Mouse (Mus musculus) CH12.LX (cell line): Measurements from ENCODE around the gene St7. TPM values are rescaled to one million over a fixed set of nuclear protein-coding genes. Genes with fewer than 3 reads are reported as not detected.

Experiments
- DNase-seq: peaks from one replicate; pipeline ENCODE4 v3.0.0-alpha.2; 2013; ENCODE audit errors: extremely low read depth
- H3K27ac ChIP-seq: 2 replicates; pipeline ENCODE4 v1.5.1; 2012; ENCODE audit warnings: low read depth, mild to moderate bottlenecking, control low read depth, moderate library complexity; ENCODE audit not compliant: insufficient read depth
- H3K27me3 ChIP-seq: replicated peaks from 2 replicates; pipeline ENCODE3; 2012; ENCODE audit warnings: inconsistent platforms
- H3K36me3 ChIP-seq, 2 experiments: replicated peaks in 1 of 2; 2 replicates each; pipeline versions ENCODE3 to v1.6.1; 2012; ENCODE audit warnings: inconsistent platforms in 1 of 2, low read length in 1 of 2, mild to moderate bottlenecking in 1 of 2, mixed read lengths in 1 of 2, moderate library complexity in 1 of 2; ENCODE audit not compliant: control insufficient read depth in 1 of 2, insufficient read depth in 1 of 2
- H3K4me1 ChIP-seq, 2 experiments: 2 replicates each; pipeline ENCODE4 v1.6.1; 2012; ENCODE audit warnings: inconsistent platforms in 1 of 2, moderate library complexity in 1 of 2; ENCODE audit not compliant: insufficient read depth in 2 of 2, control insufficient read depth in 1 of 2
- H3K4me2 ChIP-seq: 2 replicates; pipeline ENCODE4 v1.6.1; 2012; ENCODE audit warnings: low read depth, mild to moderate bottlenecking, control low read depth; ENCODE audit not compliant: poor library complexity, insufficient read depth, severe bottlenecking
- H3K4me3 ChIP-seq, 3 experiments: fragments of 150-350 bp in 1 of 3; sonication (generic) in 1 of 3; replicated peaks in 1 of 3; 2 replicates each; pipeline versions ENCODE3 to v1.5.1; 2011 to 2012; ENCODE audit warnings: low read depth in 2 of 3, low read length in 2 of 3, mild to moderate bottlenecking in 2 of 3, moderate library complexity in 2 of 3, control low read depth in 1 of 3, improper control_type of control experiment in 1 of 3, inconsistent platforms in 1 of 3, mixed read lengths in 1 of 3; ENCODE audit not compliant: poor library complexity in 1 of 3
- H3K79me2 ChIP-seq: replicated peaks from 2 replicates; pipeline ENCODE4 v1.6.1; 2012; ENCODE audit warnings: mild to moderate bottlenecking, moderate library complexity; ENCODE audit not compliant: control insufficient read depth, poor library complexity, insufficient read depth, severe bottlenecking; ENCODE audit errors: extremely low read depth
- H3K9ac ChIP-seq: 2 replicates; pipeline ENCODE4 v1.6.1; 2012; ENCODE audit warnings: low read depth, mild to moderate bottlenecking, control low read depth, moderate library complexity; ENCODE audit not compliant: insufficient read depth
- H3K9me3 ChIP-seq: replicated peaks from 2 replicates; pipeline ENCODE3; 2012; ENCODE audit warnings: low read length, inconsistent platforms, mixed read lengths
- BHLHE40 ChIP-seq: IDR thresholded peaks from 2 replicates; pipeline ENCODE4 v1.6.1; 2011; ENCODE audit warnings: mild to moderate bottlenecking, low read depth, low read length, improper control_type of control experiment
- CHD1 ChIP-seq: IDR thresholded peaks from 2 replicates; pipeline ENCODE4 v1.6.1; 2012; ENCODE audit warnings: low read depth, low read length, improper control_type of control experiment, inconsistent platforms
- CHD2 ChIP-seq: IDR thresholded peaks from 2 replicates; pipeline ENCODE4 v1.6.1; 2011; ENCODE audit warnings: low read length, improper control_type of control experiment
- CTCF ChIP-seq, 2 experiments: IDR thresholded peaks in 1 of 2; conservative IDR thresholded peaks in 1 of 2; 2 replicates each; pipeline ENCODE4 v1.5.1; 2011 to 2012; ENCODE audit warnings: low read depth in 2 of 2, low read length in 2 of 2, improper control_type of control experiment in 1 of 2, inconsistent platforms in 1 of 2, mild to moderate bottlenecking in 1 of 2, moderate library complexity in 1 of 2
- E2F4 ChIP-seq: IDR thresholded peaks from 2 replicates; pipeline ENCODE4 v1.6.1; 2011; ENCODE audit warnings: low read depth, low read length, improper control_type of control experiment; ENCODE audit not compliant: insufficient replicate concordance
- EP300 ChIP-seq: IDR thresholded peaks from 2 replicates; pipeline ENCODE4 v1.6.1; 2011; ENCODE audit warnings: low read length, improper control_type of control experiment
- GABPA ChIP-seq: IDR thresholded peaks from 2 replicates; pipeline ENCODE4 v1.6.1; 2012; ENCODE audit warnings: low read depth, low read length, improper control_type of control experiment, inconsistent platforms; ENCODE audit not compliant: insufficient replicate concordance
- IRF4 ChIP-seq: IDR thresholded peaks from 2 replicates; pipeline ENCODE4 v1.6.1; 2014; ENCODE audit warnings: low read depth, mild to moderate bottlenecking, inconsistent platforms, low read length, improper control_type of control experiment
- JUN ChIP-seq: IDR thresholded peaks from 2 replicates; pipeline ENCODE4 v1.6.1; 2011; ENCODE audit warnings: low read depth, mild to moderate bottlenecking, low read length, improper control_type of control experiment, moderate library complexity; ENCODE audit not compliant: insufficient read depth
- MAFK ChIP-seq: IDR thresholded peaks from 2 replicates; pipeline ENCODE4 v1.6.1; 2011; ENCODE audit warnings: low read length, improper control_type of control experiment; ENCODE audit not compliant: insufficient replicate concordance
- MXI1 ChIP-seq: IDR thresholded peaks from 2 replicates; pipeline ENCODE4 v1.6.1; 2011; ENCODE audit warnings: mild to moderate bottlenecking, low read depth, low read length, improper control_type of control experiment
- MYC ChIP-seq: IDR thresholded peaks from 2 replicates; pipeline ENCODE4 v1.6.1; 2011; ENCODE audit warnings: low read depth, mild to moderate bottlenecking, improper control_type of control experiment, low read length
- NELFE ChIP-seq: IDR thresholded peaks from 2 replicates; pipeline ENCODE4 v1.6.1; 2011; ENCODE audit warnings: low read depth, low read length, improper control_type of control experiment
- POLR2AphosphoS2 ChIP-seq: IDR thresholded peaks from 2 replicates; pipeline ENCODE4 v1.6.1; 2011; ENCODE audit warnings: low read depth, low read length, improper control_type of control experiment
- RCOR1 ChIP-seq: conservative IDR thresholded peaks from 2 replicates; pipeline ENCODE4 v1.6.1; 2012; ENCODE audit warnings: low read depth, mild to moderate bottlenecking, inconsistent platforms, low read length, improper control_type of control experiment
- SIN3A ChIP-seq: IDR thresholded peaks from 2 replicates; pipeline ENCODE4 v1.6.1; 2012; ENCODE audit warnings: low read length, improper control_type of control experiment, inconsistent platforms
- SMC3 ChIP-seq: IDR thresholded peaks from 2 replicates; pipeline ENCODE4 v1.6.1; 2011; ENCODE audit warnings: low read depth, low read length, improper control_type of control experiment
- UBTF ChIP-seq: IDR thresholded peaks from 2 replicates; pipeline ENCODE4 v1.6.1; 2012; ENCODE audit warnings: low read depth, mild to moderate bottlenecking, inconsistent platforms, low read length, improper control_type of control experiment, moderate library complexity
- USF2 ChIP-seq: conservative IDR thresholded peaks from 2 replicates; pipeline ENCODE4 v1.6.1; 2011; ENCODE audit warnings: low read depth, low read length, improper control_type of control experiment
- ZKSCAN1 ChIP-seq: IDR thresholded peaks from 2 replicates; pipeline ENCODE4 v1.6.1; 2012; ENCODE audit warnings: low read depth, inconsistent platforms, low read length, improper control_type of control experiment, borderline replicate concordance
- ZMIZ1 ChIP-seq: IDR thresholded peaks from 2 replicates; pipeline ENCODE4 v1.6.1; 2012; ENCODE audit warnings: low read depth, mild to moderate bottlenecking, inconsistent platforms, low read length, improper control_type of control experiment
- ZNF384 ChIP-seq: IDR thresholded peaks from 2 replicates; pipeline ENCODE4 v1.6.1; 2012; ENCODE audit warnings: low read depth, low read length, improper control_type of control experiment, inconsistent platforms
- dilution Hi-C: fragments of 300-500 bp; cut with MboI; formaldehyde crosslinking; loops from 2 replicates; pipeline ENCODE4 v1.14.3; 2020; ENCODE audit warnings: low sequenced_read_pairs; ENCODE audit not compliant: extremely low pct_unique_long_range_greater_than_20kb, extremely low pct_ligation_motif_present
- in situ Hi-C: fragments of 300-500 bp; cut with MboI; formaldehyde crosslinking; loops from 3 replicates; pipeline ENCODE4 v1.14.3; 2019; ENCODE audit warnings: low sequenced_read_pairs, low pct_ligation_motif_present, low pct_unique_long_range_greater_than_20kb, mixed read lengths
- polyA plus RNA-seq: library from polyadenylated mRNA; unstranded; fragments of >175 nt; gene quantifications from 2 replicates; pipeline ENCODE4 v1.2.1, GENCODE M21; 2012; ENCODE audit warnings: low read depth; ENCODE audit not compliant: insufficient read length
- total RNA-seq, 2 experiments: library from RNA; depleted of rRNA; stranded (reverse); fragments of 300-350 nt in 1 of 2; fragments of >200 nt in 1 of 2; gene quantifications; 2 replicates each; pipeline ENCODE4 v1.2.3; 2012 to 2014

The St7 gene
- total and polyA plus RNA-seq, 3 experiments: 33.9 to 64.1 (median 35.3) TPM

DNA sequence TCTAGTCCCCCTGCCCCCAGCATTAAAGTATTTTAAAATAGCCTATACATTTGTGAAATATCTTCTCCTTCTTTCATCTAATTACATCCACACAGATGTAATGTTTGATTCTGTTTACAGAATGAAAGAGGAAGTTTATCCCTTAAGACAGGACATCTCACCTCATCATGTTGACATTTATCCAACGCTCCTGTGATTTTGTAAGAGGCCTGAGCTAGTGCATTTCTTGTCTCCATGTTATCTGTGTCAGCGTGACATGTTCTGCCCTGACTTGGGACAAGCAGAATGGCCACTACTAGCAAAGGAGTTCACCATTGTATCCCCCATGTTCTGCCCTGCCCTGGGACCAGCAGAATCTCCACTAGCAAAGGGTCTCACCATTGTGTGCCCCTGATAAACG, 270.7 kb downstream of the St7 start:
- Histone ChIP-seq H3K79me2 (no peaks in the 10 kb centered on the region), H3K27me3 (no peaks in the 10 kb centered on the region), H3K27ac (no peak overlapping the region), H3K4me2 (no peak overlapping the region), H3K9ac (no peak overlapping the region), H3K4me1 (peaks cover 0 to 8% of the 10 kb centered on the region in 2 experiments; a peak in 2 of 4 replicates), H3K36me3 (no peaks in the 10 kb centered on the region)
- dilution Hi-C loops: no loop called here
- no peak for DNase-seq
- in situ Hi-C loops: no loop called here
- TF ChIP-seq CHD1: no peak
- TF ChIP-seq E2F4: no peak
- TF ChIP-seq RCOR1: no peak
- TF ChIP-seq UBTF: no peak
- no peak for TF ChIP-seq IRF4
- TF ChIP-seq MXI1: no peak
- TF ChIP-seq ZKSCAN1: no peak
- TF ChIP-seq SIN3A: no peak
- TF ChIP-seq MYC: no peak
- TF ChIP-seq, all 38 proteins: peak for 0
- no peak overlapping the region for H3K4me3 ChIP-seq
- no peaks in the 10 kb centered on the region for H3K9me3 ChIP-seq

GRCm38 (mm10) chr6:17968467-17969144, 275.9 kb downstream of the St7 start:
- no peak for TF ChIP-seq RCOR1
- TF ChIP-seq MAFK: no peak
- no peak for TF ChIP-seq MYC
- TF ChIP-seq JUN: no peak
- TF ChIP-seq NELFE: no peak
- no peak for TF ChIP-seq GABPA
- TF ChIP-seq BHLHE40: no peak
- no peak for TF ChIP-seq CTCF (conservative IDR thresholded peaks at IDR 0.05 in 1 of 2, IDR thresholded peaks at IDR 0.05 in 1 of 2; ENCODE audit: low read depth in 2 of 2, low read length in 2 of 2)
- no peak for TF ChIP-seq EP300
- no peak for TF ChIP-seq SIN3A
- TF ChIP-seq CHD2: no peak
- no peak for TF ChIP-seq USF2
- no peak for TF ChIP-seq SMC3
- no peak for TF ChIP-seq E2F4
- TF ChIP-seq ZMIZ1: no peak
- TF ChIP-seq MXI1: no peak
- TF ChIP-seq ZNF384: no peak
- no peak for TF ChIP-seq POLR2AphosphoS2
- Histone ChIP-seq H3K27me3 (no peaks in the 10 kb centered on the region), H3K36me3 (no peaks in the 10 kb centered on the region), H3K4me1 (peaks cover 0 to 8% of the 10 kb centered on the region in 2 experiments; a peak in 2 of 4 replicates), H3K4me2 (no peak overlapping the region), H3K4me3 (no peak overlapping the region), H3K9me3 (no peaks in the 10 kb centered on the region), H3K9ac (no peak overlapping the region), H3K79me2 (no peaks in the 10 kb centered on the region), H3K27ac (no peak overlapping the region)
- dilution Hi-C loops: no loop called here
- in situ Hi-C loops: no loop called here
- DNase-seq: no peak
